Mouse (Mus musculus): ENCODE measurements at regions not wholly inside any gene's neighbourhood (a gene's known extent, or its start where the extent isn't known, plus 50 kb on each side); places are given as distances from the start of the nearest gene placed in this dataset.

DNA sequence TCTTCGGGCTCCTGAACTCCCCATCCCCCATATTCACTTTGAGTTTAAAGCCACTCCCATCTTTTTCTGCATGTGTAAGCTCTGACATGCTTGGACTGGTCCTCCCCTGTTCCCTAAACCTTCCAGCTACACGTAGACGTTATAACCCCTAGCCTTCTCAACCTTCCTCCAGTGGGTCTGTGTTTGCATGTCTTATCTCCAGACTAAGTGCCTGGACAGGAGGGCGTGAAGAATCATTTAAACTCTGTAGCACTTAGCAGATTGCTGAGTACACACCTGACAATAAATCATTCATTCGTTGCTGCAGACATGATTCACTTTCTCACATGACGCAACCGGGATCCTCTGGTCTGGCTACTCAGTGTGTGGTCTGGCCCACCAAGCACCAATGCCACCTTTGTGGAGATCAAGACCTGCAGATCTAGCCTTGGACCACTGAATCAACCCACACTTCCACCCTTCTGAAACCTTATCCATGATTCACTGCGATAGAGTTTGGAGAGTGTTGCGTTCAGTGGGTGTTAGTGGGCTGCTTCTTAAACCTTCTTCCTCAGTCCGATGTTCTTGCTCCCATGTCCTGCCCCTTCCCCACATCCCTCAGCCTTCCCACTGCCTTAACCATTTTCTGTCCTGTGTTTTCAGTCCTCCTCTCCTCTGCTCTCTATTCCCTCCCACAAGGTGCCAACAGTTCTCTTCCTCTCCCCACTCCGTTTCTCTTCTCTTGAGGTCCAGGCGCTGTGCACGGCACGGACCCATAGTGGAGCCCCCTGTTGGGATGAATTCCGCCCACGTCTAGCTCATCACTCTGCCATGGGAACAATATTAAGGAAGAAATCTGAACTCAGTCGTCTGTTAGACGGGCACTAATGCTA, 541.3 kb upstream of the Gm19410 start:
- TF ChIP-seq CTCF (conservative IDR thresholded peaks at IDR 0.05; ENCODE audit: low read length) (no peak), NANOG (IDR thresholded peaks at IDR 0.05; ENCODE audit: borderline replicate concordance, low read length) (no peak), POU5F1 (IDR thresholded peaks at IDR 0.05; ENCODE audit: borderline replicate concordance, low read length) (no peak)
- Histone ChIP-seq H3K4me3 (replicated peaks; ENCODE audit: low read length) (no peak overlapping the region), H3K4me1 (replicated peaks; ENCODE audit: low read depth, low read length) (peaks cover 43% of the 10 kb centered on the region), H3K9me3 (ENCODE audit: low read length) (no peaks in the 10 kb centered on the region), H3K36me3 (ENCODE audit: insufficient read depth, low read length) (no peaks in the 10 kb centered on the region), H3K27me3 (ENCODE audit: insufficient read depth, low read length) (peaks cover 7% of the 10 kb centered on the region; the same call in 1 of the 2 replicates)

DNA sequence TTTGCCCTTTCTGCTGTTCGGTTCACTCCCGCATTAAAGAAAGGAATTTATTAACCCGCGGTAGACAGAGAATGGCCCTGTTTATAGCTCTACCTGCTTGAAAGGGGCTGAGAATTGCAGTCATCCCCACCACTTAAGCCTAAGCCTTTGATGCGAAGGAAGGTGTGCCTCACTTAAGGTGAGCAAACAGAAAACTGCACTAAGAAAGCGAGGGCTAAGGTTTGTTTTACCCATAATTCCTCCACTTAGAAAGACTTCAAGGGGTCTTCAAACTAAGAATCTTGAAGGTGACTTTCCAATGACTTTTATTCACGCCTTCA, 540.7 kb upstream of the Gm19410 start:
- no peaks in the 10 kb centered on the region for H3K9me3 ChIP-seq (ENCODE audit: low read length)
- TF ChIP-seq POU5F1 (IDR thresholded peaks at IDR 0.05; ENCODE audit: borderline replicate concordance, low read length) (no peak), CTCF (conservative IDR thresholded peaks at IDR 0.05; ENCODE audit: low read length) (no peak), NANOG (IDR thresholded peaks at IDR 0.05; ENCODE audit: borderline replicate concordance, low read length) (no peak)
- H3K4me1 ChIP-seq (replicated peaks; ENCODE audit: low read depth, low read length) = peaks cover 43% of the 10 kb centered on the region
- H3K4me3 ChIP-seq (replicated peaks; ENCODE audit: low read length) = no peak overlapping the region
- peaks cover 7% of the 10 kb centered on the region; the same call in 1 of the 2 replicates for H3K27me3 ChIP-seq (ENCODE audit: insufficient read depth, low read length)
- H3K36me3 ChIP-seq (ENCODE audit: insufficient read depth, low read length) = no peaks in the 10 kb centered on the region

DNA sequence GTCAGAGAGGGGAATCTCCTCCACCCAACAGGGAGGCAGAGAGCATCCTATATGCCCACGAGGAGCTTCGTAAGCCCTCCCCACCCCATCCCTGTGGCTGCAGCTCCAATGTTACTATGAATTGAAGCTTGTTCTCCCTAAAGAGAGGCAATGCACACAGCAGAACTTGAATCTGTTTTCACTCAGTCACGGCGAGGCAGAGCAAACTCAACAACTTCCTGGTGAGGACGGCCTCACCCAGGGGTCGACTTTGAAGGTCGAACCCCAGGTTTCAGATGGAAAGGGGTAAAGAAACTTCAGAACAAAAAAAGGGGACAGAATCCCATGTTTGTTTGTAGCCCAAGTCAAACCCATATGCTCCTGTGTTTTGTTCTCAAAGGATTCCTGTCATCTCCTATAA, 538.5 kb upstream of the Gm19410 start:
- H3K4me3 ChIP-seq (replicated peaks; ENCODE audit: low read length) = no peak overlapping the region
- peaks cover 7% of the 10 kb centered on the region; the same call in 1 of the 2 replicates for H3K27me3 ChIP-seq (ENCODE audit: insufficient read depth, low read length)
- H3K9me3 ChIP-seq (ENCODE audit: low read length) = no peaks in the 10 kb centered on the region
- no peak for TF ChIP-seq CTCF (conservative IDR thresholded peaks at IDR 0.05; ENCODE audit: low read length)
- TF ChIP-seq NANOG (IDR thresholded peaks at IDR 0.05; ENCODE audit: borderline replicate concordance, low read length) = no peak
- TF ChIP-seq POU5F1 (IDR thresholded peaks at IDR 0.05; ENCODE audit: borderline replicate concordance, low read length) = no peak
- peaks cover 39% of the 10 kb centered on the region for H3K4me1 ChIP-seq (replicated peaks; ENCODE audit: low read depth, low read length)
- H3K36me3 ChIP-seq (ENCODE audit: insufficient read depth, low read length) = no peaks in the 10 kb centered on the region

DNA sequence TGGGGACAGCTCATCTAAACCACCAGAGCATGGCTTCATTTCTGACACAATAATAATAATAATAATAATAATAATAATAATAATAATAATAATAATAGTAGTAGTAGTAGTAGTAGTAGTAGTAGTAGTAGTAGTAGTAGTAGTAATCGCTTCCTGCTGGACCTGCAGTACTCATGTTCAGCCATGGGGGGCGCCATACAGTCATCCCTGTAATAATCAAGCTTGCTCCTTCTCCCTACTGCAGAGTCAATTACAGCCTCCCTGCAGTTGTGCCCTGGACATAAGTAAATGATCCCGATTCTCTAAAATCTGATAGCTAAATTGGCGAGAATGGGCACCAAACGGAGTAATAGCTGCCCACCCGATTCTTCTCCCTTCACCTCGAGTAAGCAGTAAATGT, 537.1 kb upstream of the Gm19410 start:
- peak; percentile 57 for TF ChIP-seq CTCF (conservative IDR thresholded peaks at IDR 0.05; ENCODE audit: low read length)
- TF ChIP-seq NANOG (IDR thresholded peaks at IDR 0.05; ENCODE audit: borderline replicate concordance, low read length) = no peak
- no peak for TF ChIP-seq POU5F1 (IDR thresholded peaks at IDR 0.05; ENCODE audit: borderline replicate concordance, low read length)
- H3K9me3 ChIP-seq (ENCODE audit: low read length) = no peaks in the 10 kb centered on the region
- no peak overlapping the region for H3K4me3 ChIP-seq (replicated peaks; ENCODE audit: low read length)
- H3K36me3 ChIP-seq (ENCODE audit: insufficient read depth, low read length) = no peaks in the 10 kb centered on the region
- peaks cover 7% of the 10 kb centered on the region; the same call in 1 of the 2 replicates for H3K27me3 ChIP-seq (ENCODE audit: insufficient read depth, low read length)
- H3K4me1 ChIP-seq (replicated peaks; ENCODE audit: low read depth, low read length) = peaks cover 25% of the 10 kb centered on the region

DNA sequence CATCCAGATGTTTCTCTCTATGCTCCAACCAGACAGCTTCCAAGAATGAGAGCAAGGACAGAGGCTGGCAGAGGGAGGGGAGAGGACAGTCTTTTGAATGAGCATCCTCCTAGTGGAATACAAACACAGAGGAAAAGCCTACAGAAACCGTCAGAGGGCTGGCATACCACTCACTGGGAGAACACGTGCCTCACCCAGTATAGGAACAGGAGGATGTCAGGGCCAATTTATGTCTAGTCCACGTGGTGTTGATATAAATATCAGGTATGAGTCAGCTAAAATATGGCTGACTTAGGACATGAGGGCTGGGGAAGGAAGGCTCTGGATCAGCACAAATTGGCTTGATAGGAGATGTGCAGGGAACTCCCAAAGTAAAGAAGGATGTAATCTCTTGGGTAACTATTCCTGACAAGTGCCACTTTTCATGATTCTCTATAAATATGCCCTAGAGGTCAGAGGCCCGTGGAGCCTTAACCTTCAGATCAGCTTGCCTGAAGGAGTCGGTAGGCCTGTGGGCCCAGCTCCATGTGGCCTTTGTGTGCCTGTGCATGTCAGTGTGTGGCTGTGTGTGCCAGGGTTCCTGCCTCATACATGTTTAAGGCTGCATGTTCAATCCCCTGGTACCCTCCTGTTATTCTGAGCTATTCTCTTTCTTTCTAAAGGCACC, 531.9 kb upstream of the Gm19410 start:
- Histone ChIP-seq H3K9me3 (ENCODE audit: low read length) (no peaks in the 10 kb centered on the region), H3K36me3 (ENCODE audit: insufficient read depth, low read length) (no peaks in the 10 kb centered on the region), H3K4me3 (replicated peaks; ENCODE audit: low read length) (no peak overlapping the region), H3K27me3 (ENCODE audit: insufficient read depth, low read length) (no peaks in the 10 kb centered on the region), H3K4me1 (replicated peaks; ENCODE audit: low read depth, low read length) (no peaks in the 10 kb centered on the region)
- TF ChIP-seq CTCF (conservative IDR thresholded peaks at IDR 0.05; ENCODE audit: low read length) (no peak), POU5F1 (IDR thresholded peaks at IDR 0.05; ENCODE audit: borderline replicate concordance, low read length) (no peak), NANOG (IDR thresholded peaks at IDR 0.05; ENCODE audit: borderline replicate concordance, low read length) (no peak)

DNA sequence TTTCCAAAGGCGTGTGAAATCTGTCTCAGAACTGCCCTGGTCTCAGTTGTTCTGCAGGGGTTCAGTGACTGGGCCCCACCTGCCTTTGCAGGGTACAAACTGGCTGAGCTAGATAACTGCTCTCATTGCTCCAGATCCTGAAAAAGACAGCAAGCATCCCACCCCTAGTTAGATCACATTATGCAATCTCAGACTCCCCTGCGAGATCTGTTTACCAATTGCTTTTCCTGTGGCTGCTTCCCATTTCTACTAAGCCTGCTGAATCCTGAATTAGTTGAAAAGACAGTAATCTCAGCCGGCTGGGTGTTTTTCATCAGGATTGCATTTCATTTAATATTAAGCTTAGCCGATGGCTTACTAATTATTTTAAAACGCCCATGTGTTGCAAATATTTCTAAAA, 531.2 kb upstream of the Gm19410 start:
- no peak overlapping the region for H3K4me3 ChIP-seq (replicated peaks; ENCODE audit: low read length)
- H3K4me1 ChIP-seq (replicated peaks; ENCODE audit: low read depth, low read length) = no peaks in the 10 kb centered on the region
- H3K9me3 ChIP-seq (ENCODE audit: low read length) = no peaks in the 10 kb centered on the region
- no peak for TF ChIP-seq CTCF (conservative IDR thresholded peaks at IDR 0.05; ENCODE audit: low read length)
- no peak for TF ChIP-seq NANOG (IDR thresholded peaks at IDR 0.05; ENCODE audit: borderline replicate concordance, low read length)
- no peak for TF ChIP-seq POU5F1 (IDR thresholded peaks at IDR 0.05; ENCODE audit: borderline replicate concordance, low read length)
- no peaks in the 10 kb centered on the region for H3K36me3 ChIP-seq (ENCODE audit: insufficient read depth, low read length)
- H3K27me3 ChIP-seq (ENCODE audit: insufficient read depth, low read length) = no peaks in the 10 kb centered on the region

DNA sequence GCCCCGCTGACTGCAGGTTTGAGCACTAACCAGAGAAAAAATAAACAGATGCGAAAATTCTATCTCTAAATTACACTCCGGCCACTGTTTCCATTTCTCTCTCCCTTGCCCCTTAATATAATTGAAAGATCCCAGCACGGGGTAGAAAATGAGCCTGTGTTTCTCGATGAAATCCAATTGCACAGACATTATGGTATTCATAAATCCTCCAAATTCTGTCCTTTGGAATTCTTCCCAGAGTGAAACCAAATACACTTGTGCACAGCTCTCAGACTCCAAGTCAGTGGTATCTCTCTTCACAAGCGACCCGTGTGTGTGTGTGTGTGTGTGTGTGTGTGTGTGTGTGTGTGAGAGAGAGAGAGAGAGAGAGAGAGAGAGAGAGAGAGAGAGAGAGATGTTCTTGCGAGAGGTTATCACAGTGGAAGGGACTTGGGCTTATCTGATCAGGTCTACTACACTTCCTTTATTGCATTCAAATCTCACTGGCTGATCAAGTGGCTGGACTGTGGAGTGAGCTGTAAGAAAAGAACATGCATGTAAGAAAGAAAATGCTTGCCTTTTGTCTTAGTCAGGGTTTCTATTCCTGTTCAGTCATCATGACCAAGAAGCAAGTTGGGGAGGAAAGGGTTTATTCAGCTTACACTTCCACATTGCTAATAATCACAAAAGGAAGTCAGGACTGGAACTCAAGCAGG, 529.6 kb upstream of the Gm19410 start:
- no peaks in the 10 kb centered on the region for H3K27me3 ChIP-seq (ENCODE audit: insufficient read depth, low read length)
- H3K4me1 ChIP-seq (replicated peaks; ENCODE audit: low read depth, low read length) = 0 out of 2 replicates have a peak, but pooled peaks cover 5% of the 10 kb centered on the region
- no peaks in the 10 kb centered on the region for H3K9me3 ChIP-seq (ENCODE audit: low read length)
- TF ChIP-seq NANOG (IDR thresholded peaks at IDR 0.05; ENCODE audit: borderline replicate concordance, low read length) (no peak), POU5F1 (IDR thresholded peaks at IDR 0.05; ENCODE audit: borderline replicate concordance, low read length) (no peak), CTCF (conservative IDR thresholded peaks at IDR 0.05; ENCODE audit: low read length) (no peak)
- no peaks in the 10 kb centered on the region for H3K36me3 ChIP-seq (ENCODE audit: insufficient read depth, low read length)
- no peak overlapping the region for H3K4me3 ChIP-seq (replicated peaks; ENCODE audit: low read length)

DNA sequence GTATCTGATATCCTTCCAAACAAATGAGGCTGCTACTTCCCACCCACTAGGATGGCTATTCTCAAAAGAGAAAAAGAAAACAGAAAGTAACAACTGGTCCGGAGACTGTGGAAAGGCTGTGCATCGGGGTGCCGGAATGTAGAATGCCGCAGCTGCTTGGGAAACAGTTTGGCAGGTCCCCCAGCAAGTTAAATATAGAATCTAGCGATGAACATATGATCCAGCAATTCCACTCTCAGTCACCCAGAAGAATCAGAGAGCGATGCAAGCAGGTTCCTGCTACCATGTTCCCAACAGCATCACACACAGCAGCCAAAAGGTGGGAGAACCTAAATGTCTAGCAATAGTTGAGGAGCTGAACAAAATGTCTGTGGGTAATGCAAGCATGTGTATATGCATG, 528.3 kb upstream of the Gm19410 start:
- TF ChIP-seq CTCF (conservative IDR thresholded peaks at IDR 0.05; ENCODE audit: low read length) (no peak), NANOG (IDR thresholded peaks at IDR 0.05; ENCODE audit: borderline replicate concordance, low read length) (no peak), POU5F1 (IDR thresholded peaks at IDR 0.05; ENCODE audit: borderline replicate concordance, low read length) (no peak)
- H3K27me3 ChIP-seq (ENCODE audit: insufficient read depth, low read length) = no peaks in the 10 kb centered on the region
- H3K9me3 ChIP-seq (ENCODE audit: low read length) = no peaks in the 10 kb centered on the region
- 0 out of 2 replicates have a peak, but pooled peaks cover 7% of the 10 kb centered on the region for H3K4me1 ChIP-seq (replicated peaks; ENCODE audit: low read depth, low read length)
- H3K4me3 ChIP-seq (replicated peaks; ENCODE audit: low read length) = no peak overlapping the region
- H3K36me3 ChIP-seq (ENCODE audit: insufficient read depth, low read length) = no peaks in the 10 kb centered on the region

Measured in E14TG2a.4 (cell line).